Mouse (Mus musculus) T-helper 1 cell (primary cell): ENCODE data around the gene Lgmn.

Experiments used
- in situ Hi-C: fragments of 300-600 bp; cut with MboI, MseI; formaldehyde crosslinking; loops from one replicate; pipeline ENCODE4 v1.15.1; 2025; ENCODE audit warnings: high pct_unique_total_duplicates

The Lgmn gene

DNA sequence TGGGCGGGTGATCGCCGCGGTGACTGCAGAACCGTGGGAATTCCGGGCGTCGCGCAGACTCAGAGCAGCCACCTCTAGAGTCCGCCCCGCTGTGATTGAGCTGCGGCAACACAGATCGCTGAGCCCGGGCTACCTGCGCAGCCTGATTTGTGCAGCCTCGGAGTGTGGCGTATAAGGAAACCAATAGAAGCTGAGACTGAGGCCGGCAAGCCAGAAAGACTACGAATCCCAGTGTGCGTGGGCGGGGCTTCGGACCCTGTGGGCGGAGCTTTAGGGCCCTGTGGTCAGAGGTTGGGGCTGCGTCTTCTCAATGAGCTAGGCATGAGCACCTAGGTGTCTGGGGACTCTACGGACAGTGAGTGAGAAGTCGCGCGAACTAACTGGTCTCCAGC is at the start of gene Lgmn:
Lgmn (minus strand) TSS at position 182 of the 392 bp plus-strand sequence.
- in situ Hi-C loops, result loop anchor here (25.0 kb wide), 1 partner anchor 1702 kb away; the partner anchor contains the start of gene Rps6ka5

- in situ Hi-C loops, result no loop called here
These were observed 45.3 kb upstream of the Lgmn start for GRCm38 (mm10) chr12:102484946-102485345.

GRCm38 (mm10) chr12:102480481-102480880 is 40.9 kb upstream of the Lgmn start:
- in situ Hi-C loops, result no loop called here

GRCm38 (mm10) chr12:102474411-102474810 is 34.8 kb upstream of the Lgmn start:
- in situ Hi-C loops, result no loop called here

GRCm38 (mm10) chr12:102468894-102469764 is 29.5 kb upstream of the Lgmn start, which contains the start of gene Golga5:
Golga5 (plus strand) TSS chr12:102469135.
- in situ Hi-C loops, result loop anchor here (5.0 kb wide), 1 partner anchor 82 kb away; no protein-coding TSS in a partner anchor

DNA sequence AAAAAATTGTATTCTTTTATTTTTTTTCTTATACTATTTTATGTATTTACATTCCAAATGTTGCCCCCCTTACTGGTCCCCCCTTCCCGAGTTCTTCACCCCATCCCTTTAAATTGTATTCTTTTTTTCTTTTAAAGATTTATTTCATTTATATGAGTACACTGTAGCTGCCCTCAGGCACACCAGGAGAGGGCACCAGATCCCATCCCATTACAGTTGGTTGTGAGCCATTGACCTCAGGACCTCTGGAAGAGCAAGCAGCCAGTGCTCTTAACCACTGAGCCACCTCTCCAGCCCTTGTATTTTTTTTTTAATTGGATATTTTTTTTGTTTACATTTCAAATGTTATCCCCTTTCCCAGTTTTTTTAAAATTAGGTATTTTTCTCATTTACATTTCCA is 28.5 kb upstream of the Lgmn start:
- in situ Hi-C loops, result loop anchor here (5.0 kb wide), 1 partner anchor 81 kb away; no protein-coding TSS in a partner anchor

- in situ Hi-C loops, result loop anchor here (5.0 kb wide), 1 partner anchor 77 kb away; no protein-coding TSS in a partner anchor
These were observed 25.0 kb upstream of the Lgmn start for GRCm38 (mm10) chr12:102464650-102465049.

GRCm38 (mm10) chr12:102461177-102461576 is 21.6 kb upstream of the Lgmn start:
- in situ Hi-C loops, result no loop called here

GRCm38 (mm10) chr12:102460014-102460413 is 20.4 kb upstream of the Lgmn start:
- in situ Hi-C loops, result no loop called here

DNA sequence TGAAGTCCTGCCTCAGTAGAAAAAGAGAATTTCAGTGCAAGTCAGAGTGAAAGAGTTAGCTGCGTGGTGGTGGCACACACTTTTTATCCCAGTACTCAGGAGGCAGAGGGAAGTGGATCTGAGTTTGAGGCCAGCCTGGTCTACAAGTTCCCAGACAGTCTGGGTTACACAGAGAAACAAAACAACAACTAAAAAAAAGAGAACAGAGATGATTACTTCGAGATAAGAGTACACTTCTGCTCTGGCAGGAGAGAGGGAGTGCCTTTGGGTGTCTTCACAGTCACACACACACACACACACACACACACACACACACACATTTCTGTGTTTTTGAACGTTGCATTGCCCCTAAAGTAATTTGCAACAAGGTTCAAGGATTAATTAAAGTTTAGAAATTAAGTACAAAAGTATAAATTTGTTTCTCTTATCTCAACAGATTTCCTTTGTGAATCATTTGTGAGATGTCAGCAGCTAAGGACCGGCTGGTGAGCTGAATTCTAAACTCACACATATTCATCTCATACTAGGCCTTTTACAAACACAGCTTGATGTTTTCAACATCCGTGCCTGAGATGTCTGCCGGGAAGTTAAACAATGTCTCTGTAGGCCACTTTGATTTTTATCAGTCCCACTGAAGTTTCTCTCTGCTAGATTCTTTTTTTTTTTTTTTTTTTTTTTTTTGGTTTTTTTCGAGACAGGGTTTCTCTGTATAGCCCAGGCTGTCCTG is 17.0 kb upstream of the Lgmn start:
- in situ Hi-C loops, result no loop called here

- in situ Hi-C loops, result no loop called here
These were observed 14.0 kb upstream of the Lgmn start for GRCm38 (mm10) chr12:102453581-102453980.

DNA sequence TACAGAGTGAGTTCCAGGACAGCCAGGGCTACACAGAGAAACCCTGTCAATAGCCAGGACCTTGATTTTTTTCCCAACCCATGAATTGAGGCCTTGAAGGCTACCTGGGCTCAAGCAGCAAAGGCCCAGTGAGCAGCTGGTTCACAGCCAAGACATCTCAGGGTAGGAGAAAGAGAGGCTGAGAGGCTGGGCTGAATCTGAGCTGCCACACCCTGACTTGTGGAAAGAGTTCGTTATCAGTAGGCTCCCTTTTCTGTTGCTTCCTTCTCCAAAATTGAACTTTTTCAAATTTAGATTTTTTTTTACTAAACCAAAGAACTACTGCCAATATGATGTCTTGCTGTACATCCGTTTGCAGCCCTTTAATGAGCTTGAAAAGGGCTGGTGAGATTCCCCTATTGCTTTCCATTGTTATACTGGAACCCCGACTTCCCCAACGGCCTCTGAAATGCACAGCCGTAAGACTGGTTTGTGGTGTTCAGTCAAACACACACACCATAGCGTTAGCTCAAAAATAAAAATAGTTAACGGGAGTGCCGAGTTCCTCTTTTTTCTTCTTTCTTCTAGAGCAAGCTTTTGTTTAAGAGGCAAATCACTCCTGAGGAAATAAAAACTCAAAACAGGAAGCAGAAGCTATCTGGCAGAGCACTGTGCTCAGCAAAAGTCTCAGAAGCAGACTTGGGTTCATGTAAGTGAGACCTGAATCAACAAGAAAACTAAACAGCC is 11.7 kb upstream of the Lgmn start:
- in situ Hi-C loops, result no loop called here

DNA sequence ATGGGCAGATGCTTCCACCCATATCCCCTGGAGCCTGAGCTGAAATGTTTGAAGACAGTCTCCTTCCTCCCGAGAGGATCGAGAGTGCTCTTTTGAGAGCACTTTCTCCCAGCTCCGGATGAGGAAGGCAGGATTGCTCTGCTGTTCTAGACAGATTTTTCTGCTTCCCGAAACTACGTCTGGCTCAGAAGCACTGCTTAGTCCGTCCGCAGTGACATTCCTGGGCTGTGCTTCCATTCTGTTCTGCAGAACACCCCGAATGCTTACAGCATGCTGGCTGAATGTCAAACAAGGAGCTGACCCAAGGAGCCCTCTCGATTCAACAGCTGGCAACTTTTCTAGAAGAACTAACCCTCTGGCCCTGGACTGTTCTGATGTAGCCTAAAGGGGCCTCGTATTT is 10.8 kb upstream of the Lgmn start:
- in situ Hi-C loops, result no loop called here

- in situ Hi-C loops, result loop anchor here (5.0 to 25.0 kb wide), 2 partner anchors 48 to 1708 kb away; partner anchors contain the start of gene Rps6ka5
These were observed 5.8 kb upstream of the Lgmn start for GRCm38 (mm10) chr12:102445436-102445835.

GRCm38 (mm10) chr12:102443676-102444075 is 4.1 kb upstream of the Lgmn start:
- in situ Hi-C loops, result loop anchor here (25.0 kb wide), 1 partner anchor 1706 kb away; the partner anchor contains the start of gene Rps6ka5

DNA sequence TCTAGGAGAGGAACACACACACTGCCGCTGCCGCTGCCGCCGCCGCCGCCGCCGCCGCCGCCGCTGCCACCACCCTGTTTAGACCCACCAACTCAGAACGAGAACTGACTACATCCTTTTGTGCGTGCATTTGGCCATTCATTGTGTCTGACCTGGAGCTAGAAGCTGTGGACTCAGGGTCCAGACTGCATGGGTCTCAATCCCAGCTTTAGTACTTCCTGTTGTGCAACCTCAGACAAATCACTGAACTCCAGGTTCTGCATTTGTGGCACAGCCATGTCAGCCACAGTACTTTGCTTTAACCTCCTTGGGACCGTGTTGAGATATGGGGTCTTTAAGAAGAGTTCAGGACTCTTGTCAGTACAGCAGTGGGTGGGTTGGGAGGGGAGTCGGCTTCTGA is 3.0 kb upstream of the Lgmn start:
- in situ Hi-C loops, result loop anchor here (25.0 kb wide), 1 partner anchor 1705 kb away; the partner anchor contains the start of gene Rps6ka5

GRCm38 (mm10) chr12:102441141-102441540 is 1.5 kb upstream of the Lgmn start:
- in situ Hi-C loops, result loop anchor here (25.0 kb wide), 1 partner anchor 1704 kb away; the partner anchor contains the start of gene Rps6ka5

- in situ Hi-C loops, result loop anchor here (25.0 kb wide), 1 partner anchor 1703 kb away; the partner anchor contains the start of gene Rps6ka5
These were observed 938 bp upstream of the Lgmn start for GRCm38 (mm10) chr12:102440551-102440950.

- in situ Hi-C loops, result loop anchor here (25.0 kb wide), 1 partner anchor 1702 kb away; the partner anchor contains the start of gene Rps6ka5
These were observed 506 bp downstream of the Lgmn start for GRCm38 (mm10) chr12:102438983-102439631.

GRCm38 (mm10) chr12:102437952-102438351 is 1.7 kb downstream of the Lgmn start:
- in situ Hi-C loops, result loop anchor here (25.0 kb wide), 1 partner anchor 1701 kb away; the partner anchor contains the start of gene Rps6ka5
